Mouse (Mus musculus): ENCODE measurements around the gene Mrps34.

GRCm38 (mm10) chr17:24935666-24936065 is 40.8 kb downstream of the Mrps34 start:
- TF ChIP-seq CTCF (IDR thresholded peaks at IDR 0.05; ENCODE audit: low read depth) (no peak), EP300 (optimal IDR thresholded peaks at IDR 0.05) (no peak)

Measured in stomach, postnatal 0 days (tissue).